Mouse (Mus musculus) heart, postnatal 0 days (tissue): ENCODE results near the gene Pdgfc.

Source experiments
- CTCF ChIP-seq: IDR thresholded peaks from 2 replicates; pipeline ENCODE4 v1.5.1; 2016; ENCODE audit warnings: antibody characterized with exemption, control low read depth, low read depth
- EP300 ChIP-seq: IDR thresholded peaks from 2 replicates; pipeline ENCODE4 v1.6.1; 2016; ENCODE audit warnings: antibody characterized with exemption, low read depth

GRCm38 (mm10) chr3:81242697-81243590 lies 206.7 kb downstream of the Pdgfc start:
- TF ChIP-seq CTCF: no peak
- TF ChIP-seq EP300: no peak
